Mouse (Mus musculus) lung, postnatal 0 days (tissue): ENCODE measurements around the gene Ptpn23. TPM values are rescaled to one million over a fixed set of nuclear protein-coding genes. Genes with fewer than 3 reads are reported as not detected.

ENCODE experiments used
- ATAC-seq: fragments of 200-750 bp; cut with Nextera tagmentation; 2 replicates; pipeline ENCODE4 v1.8.0; 2017; ENCODE audit warnings: moderate library complexity
- DNase-seq: peaks from one replicate; pipeline ENCODE4 v3.0.0-alpha.2; 2016; ENCODE audit warnings: low spot score
- H3K27ac ChIP-seq: fragments of 300-500 bp; sonication (generic); 2 replicates; pipeline ENCODE4 v1.5.1; 2014; ENCODE audit warnings: antibody characterized with exemption, mild to moderate bottlenecking, low read length, mixed read lengths
- H3K27me3 ChIP-seq: fragments of 300-500 bp; sonication (generic); replicated peaks from 2 replicates; pipeline ENCODE4 v1.6.1; 2014; ENCODE audit warnings: low read length, mixed read lengths; ENCODE audit not compliant: insufficient read depth
- H3K36me3 ChIP-seq: fragments of 300-500 bp; sonication (generic); 2 replicates; pipeline ENCODE4 v1.6.1; 2014; ENCODE audit warnings: low read length, mixed read lengths; ENCODE audit not compliant: insufficient read depth
- H3K4me1 ChIP-seq: fragments of 300-500 bp; sonication (generic); 2 replicates; pipeline ENCODE4 v1.6.1; 2014; ENCODE audit warnings: antibody characterized with exemption, low read depth, low read length, mixed read lengths; ENCODE audit not compliant: insufficient read depth
- H3K4me2 ChIP-seq: fragments of 300-500 bp; sonication (generic); replicated peaks from 2 replicates; pipeline ENCODE4 v1.6.1; 2014; ENCODE audit warnings: low read depth, mild to moderate bottlenecking, low read length, moderate library complexity, mixed read lengths
- H3K4me3 ChIP-seq: fragments of 300-500 bp; sonication (generic); 2 replicates; pipeline ENCODE4 v1.5.1; 2014; ENCODE audit warnings: low read depth, low read length
- H3K9ac ChIP-seq: fragments of 300-500 bp; sonication (generic); replicated peaks from 2 replicates; pipeline ENCODE4 v1.6.1; 2014; ENCODE audit warnings: low read depth, mild to moderate bottlenecking
- H3K9me3 ChIP-seq: fragments of 300-500 bp; sonication (generic); 2 replicates; pipeline ENCODE4 v1.6.1; 2016; ENCODE audit warnings: low read length, mixed read lengths
- CTCF ChIP-seq: IDR thresholded peaks from 2 replicates; pipeline ENCODE4 v1.5.1; 2016; ENCODE audit warnings: antibody characterized with exemption, mild to moderate bottlenecking
- EP300 ChIP-seq: IDR thresholded peaks from 2 replicates; pipeline ENCODE4 v1.6.1; 2016; ENCODE audit warnings: antibody characterized with exemption, mild to moderate bottlenecking, control low read depth
- WGBS: fragments of 180-500 bp; shearing (Covaris S2); extraction: QIAGEN DNeasy Blood & Tissue Kit; methylation state at CpG from one replicate; pipeline ENCODE4 v1.1.7; 2014; 5-methylcytosine and 5-hydroxymethylcytosine counted together
- polyA plus RNA-seq: library from polyadenylated mRNA; unstranded; fragments of >200 nt; fragmentation: Nextera tagmentation; extraction: Ambion mirVana; gene quantifications from 2 replicates; pipeline ENCODE4 v1.2.1, GENCODE M21; 2015

Ptpn23 gene
- polyA plus RNA-seq, 1 experiment from 2014 or later: 8.8 TPM

- WGBS: 75% methylated on average over 8 of the region's 8 CpGs
- ATAC-seq (no peak), DNase-seq (no peak)
- no peaks in the 10 kb centered on the region for H3K36me3 ChIP-seq
- no peak overlapping the region for H3K27ac ChIP-seq
- TF ChIP-seq CTCF (no peak), EP300 (no peak)
- H3K4me2 ChIP-seq: no peak overlapping the region
- H3K4me3 ChIP-seq: no peak overlapping the region
- H3K27me3 ChIP-seq: no peaks in the 10 kb centered on the region
- no peaks in the 10 kb centered on the region for H3K4me1 ChIP-seq
- no peak overlapping the region for H3K9ac ChIP-seq
- H3K9me3 ChIP-seq: no peaks in the 10 kb centered on the region
Measured at GRCm38 (mm10) chr9:110351932-110352632, 55.9 kb downstream of the Ptpn23 start.

DNA sequence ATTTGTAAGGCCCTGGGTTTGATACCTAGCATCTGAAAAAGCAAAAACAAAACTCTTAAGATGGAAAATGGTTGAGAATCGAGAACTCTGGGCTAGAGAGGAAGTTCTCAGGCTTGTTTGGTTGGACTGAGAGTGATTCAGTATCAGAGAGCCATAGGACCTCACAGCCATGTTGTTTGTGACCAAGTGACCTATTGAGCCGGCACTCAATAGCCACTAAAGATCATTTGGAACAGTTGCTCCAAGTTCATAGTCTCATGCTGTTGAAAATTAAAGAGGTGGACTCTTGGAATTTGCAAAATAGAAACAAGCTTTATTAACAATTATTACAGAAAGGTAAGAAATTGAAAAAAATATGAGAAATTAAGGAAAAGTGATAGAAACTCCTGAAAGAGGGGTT is 56.7 kb downstream of the Ptpn23 start:
- no peaks in the 10 kb centered on the region for H3K9me3 ChIP-seq
- no peak for DNase-seq
- no peak overlapping the region for H3K27ac ChIP-seq
- H3K27me3 ChIP-seq: no peaks in the 10 kb centered on the region
- 73% methylated on average over 2 of the region's 2 CpGs for WGBS
- no peak overlapping the region for H3K4me3 ChIP-seq
- no peak overlapping the region for H3K4me2 ChIP-seq
- no peaks in the 10 kb centered on the region for H3K4me1 ChIP-seq
- no peak overlapping the region for H3K9ac ChIP-seq
- TF ChIP-seq CTCF (no peak), EP300 (no peak)
- ATAC-seq: no peak
- no peaks in the 10 kb centered on the region for H3K36me3 ChIP-seq

- no peaks in the 10 kb centered on the region for H3K27me3 ChIP-seq
- no peak overlapping the region for H3K9ac ChIP-seq
- DNase-seq: no peak
- no peak for TF ChIP-seq EP300
- TF ChIP-seq CTCF: no peak
- H3K4me1 ChIP-seq: no peaks in the 10 kb centered on the region
- no peaks in the 10 kb centered on the region for H3K9me3 ChIP-seq
- H3K4me3 ChIP-seq: no peak overlapping the region
- 93% methylated on average over 5 of the region's 5 CpGs for WGBS
- H3K27ac ChIP-seq: no peak overlapping the region
- no peaks in the 10 kb centered on the region for H3K36me3 ChIP-seq
- no peak overlapping the region for H3K4me2 ChIP-seq
- ATAC-seq: no peak
Measured at GRCm38 (mm10) chr9:110350612-110351011, 57.4 kb downstream of the Ptpn23 start.

- Histone ChIP-seq H3K27me3 (no peaks in the 10 kb centered on the region), H3K4me3 (no peak overlapping the region), H3K9ac (no peak overlapping the region), H3K9me3 (no peaks in the 10 kb centered on the region), H3K4me2 (no peak overlapping the region), H3K4me1 (no peaks in the 10 kb centered on the region), H3K27ac (no peak overlapping the region), H3K36me3 (no peaks in the 10 kb centered on the region)
- ATAC-seq: no peak
- no peak for DNase-seq
- WGBS: 81% methylated on average over 5 of the region's 5 CpGs
- TF ChIP-seq EP300 (no peak), CTCF (no peak)
Measured at GRCm38 (mm10) chr9:110350188-110350587, 57.8 kb downstream of the Ptpn23 start.

DNA sequence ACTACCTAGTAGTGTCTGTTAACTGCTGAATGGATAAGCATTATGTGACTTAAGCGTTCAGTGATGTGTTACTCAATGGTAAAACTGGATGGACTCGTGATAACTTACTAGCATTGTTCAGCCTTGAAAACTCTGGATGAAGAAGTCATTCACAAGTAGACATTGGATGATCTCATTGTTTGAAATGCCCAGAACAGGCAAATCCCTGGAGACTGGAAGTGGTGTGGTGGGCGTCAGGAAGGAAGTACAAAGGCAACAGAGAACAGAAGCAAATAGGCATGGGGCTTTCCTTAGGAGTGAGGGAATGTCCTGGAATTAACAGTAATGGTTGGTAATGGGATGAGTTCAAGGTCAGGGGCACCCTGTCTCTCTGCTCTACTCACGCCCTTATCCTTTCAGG is 59.1 kb downstream of the Ptpn23 start:
- H3K9ac ChIP-seq: no peak overlapping the region
- 55% methylated on average over 4 of the region's 4 CpGs for WGBS
- H3K27ac ChIP-seq: no peak overlapping the region
- TF ChIP-seq EP300: no peak
- no peak for TF ChIP-seq CTCF
- H3K4me3 ChIP-seq: no peak overlapping the region
- DNase-seq (peak; percentile 31), ATAC-seq (peak; percentile 56)
- H3K9me3 ChIP-seq: no peaks in the 10 kb centered on the region
- no peak overlapping the region for H3K4me2 ChIP-seq
- H3K27me3 ChIP-seq: no peaks in the 10 kb centered on the region
- H3K4me1 ChIP-seq: peaks cover 3% of the 10 kb centered on the region; the same call in 1 of the 2 replicates
- no peaks in the 10 kb centered on the region for H3K36me3 ChIP-seq

- H3K9ac ChIP-seq: no peak overlapping the region
- 40% methylated on average over 7 of the region's 7 CpGs for WGBS
- DNase-seq: peak; percentile 59
- H3K36me3 ChIP-seq: no peaks in the 10 kb centered on the region
- peaks cover 6% of the 10 kb centered on the region; the same call in 1 of the 2 replicates for H3K4me1 ChIP-seq
- H3K27ac ChIP-seq: 0 out of 2 replicates have a peak overlapping the region, but pooled peaks have one; percentile 32
- H3K4me3 ChIP-seq: no peak overlapping the region
- TF ChIP-seq CTCF (no peak), EP300 (peak; percentile 38; the same call in 1 of the 2 replicates)
- no peaks in the 10 kb centered on the region for H3K27me3 ChIP-seq
- H3K4me2 ChIP-seq: no peak overlapping the region
- ATAC-seq: peak; percentile 83
- H3K9me3 ChIP-seq: no peaks in the 10 kb centered on the region
Measured at GRCm38 (mm10) chr9:110345057-110345739, 62.8 kb downstream of the Ptpn23 start.
